Mouse (Mus musculus): Measurements from ENCODE around the gene Dcps. TPM values are rescaled to one million over a fixed set of nuclear protein-coding genes. Genes with fewer than 3 reads are reported as not detected.

Gene Dcps
- polyA plus RNA-seq, 1 experiment from 2014 or later: 43.4 TPM

DNA sequence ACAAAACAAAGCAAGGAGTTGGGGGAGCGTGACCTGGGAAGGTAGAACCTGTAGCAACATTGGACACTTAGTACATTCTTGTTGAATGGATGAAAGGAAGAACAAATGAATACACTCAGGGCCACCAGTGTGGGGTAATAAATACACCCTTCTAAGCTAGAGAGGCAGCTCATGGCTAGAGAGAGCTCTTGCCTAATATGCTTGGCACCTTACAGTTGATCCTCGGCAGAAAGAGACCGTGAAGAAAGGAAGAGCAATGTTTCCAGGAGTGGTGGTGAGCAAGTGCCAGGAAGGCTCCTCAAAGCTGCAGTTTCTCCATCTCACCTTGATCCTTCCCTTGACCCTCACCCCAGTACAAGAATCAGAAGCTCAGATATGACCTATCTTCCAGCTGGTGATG is 47.3 kb downstream of the Dcps start:
- ATAC-seq (ENCODE audit: low read depth): no peak
- peaks cover 26% of the 10 kb centered on the region for H3K4me1 ChIP-seq (ENCODE audit: control insufficient read depth, low read depth, low read length)

DNA sequence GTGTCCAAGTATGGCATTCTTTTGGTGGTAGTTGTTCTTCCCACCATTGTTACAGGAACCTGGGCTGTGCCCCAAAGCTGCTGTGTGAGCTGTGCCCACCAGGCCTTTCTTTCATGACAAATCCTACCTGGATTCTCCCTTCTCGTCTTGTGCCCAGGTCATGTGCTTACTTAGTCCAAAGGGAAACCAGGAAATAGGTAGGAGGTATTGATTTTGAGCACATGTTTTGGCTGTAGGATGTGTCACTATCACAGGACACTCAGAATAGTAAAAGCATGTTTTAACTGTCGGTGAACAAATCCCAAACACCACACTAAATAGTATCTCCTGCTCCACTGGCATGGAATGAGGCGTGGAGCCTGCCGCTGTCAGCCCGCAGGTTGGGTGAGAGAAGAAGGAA is 48.3 kb downstream of the Dcps start:
- Histone ChIP-seq H3K9me3 (replicated peaks; ENCODE audit: control insufficient read depth, low read length) (no peaks in the 10 kb centered on the region), H3K9ac (ENCODE audit: low read depth, low read length) (no peak overlapping the region), H3K27ac (ENCODE audit: low read length) (no peak overlapping the region), H3K4me2 (ENCODE audit: low read depth, low read length) (no peak overlapping the region), H3K27me3 (ENCODE audit: control insufficient read depth, insufficient read depth, low read depth, low read length) (no peaks in the 10 kb centered on the region), H3K36me3 (ENCODE audit: control insufficient read depth, insufficient read depth) (peaks cover 11% of the 10 kb centered on the region; the same call in 1 of the 2 replicates), H3K4me3 (ENCODE audit: low read depth, low read length) (no peak overlapping the region), H3K4me1 (ENCODE audit: control insufficient read depth, low read depth, low read length) (peaks cover 36% of the 10 kb centered on the region)
- ATAC-seq (ENCODE audit: low read depth): no peak
- WGBS (ENCODE audit: insufficient replicate concordance): 87% methylated on average over 5 of the region's 5 CpGs

More for the DNA sequence above, 47.3 kb downstream of the Dcps start:
- Histone ChIP-seq H3K27ac (ENCODE audit: low read length) (no peak overlapping the region), H3K4me2 (ENCODE audit: low read depth, low read length) (no peak overlapping the region), H3K4me3 (ENCODE audit: low read depth, low read length) (no peak overlapping the region), H3K36me3 (ENCODE audit: control insufficient read depth, insufficient read depth) (peaks cover 11% of the 10 kb centered on the region; the same call in 1 of the 2 replicates), H3K27me3 (ENCODE audit: control insufficient read depth, insufficient read depth, low read depth, low read length) (no peaks in the 10 kb centered on the region), H3K9me3 (replicated peaks; ENCODE audit: control insufficient read depth, low read length) (no peaks in the 10 kb centered on the region), H3K9ac (ENCODE audit: low read depth, low read length) (no peak overlapping the region)
- 80% methylated on average over 3 of the region's 3 CpGs for WGBS (ENCODE audit: insufficient replicate concordance)

DNA sequence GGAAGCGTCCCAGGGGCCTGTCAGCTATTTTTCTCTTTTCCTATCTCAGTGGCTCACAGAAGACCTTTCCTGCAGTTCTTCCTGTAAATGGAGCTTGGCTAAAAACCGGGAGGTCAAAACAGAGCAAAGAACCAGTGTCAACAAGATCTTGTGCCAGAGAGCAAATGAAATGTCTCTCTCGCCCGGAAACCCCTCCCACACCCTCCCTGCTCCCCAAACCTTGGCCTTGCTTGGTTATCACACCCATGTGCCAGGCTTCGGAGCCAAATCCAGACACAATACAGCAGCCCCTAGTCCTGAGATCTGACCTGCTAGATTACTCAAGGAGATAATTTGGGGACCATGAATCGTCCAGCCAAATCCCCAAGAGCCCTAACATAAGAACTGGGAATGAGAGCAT is 48.7 kb downstream of the Dcps start:
- Histone ChIP-seq H3K36me3 (ENCODE audit: control insufficient read depth, insufficient read depth) (peaks cover 9% of the 10 kb centered on the region; the same call in 1 of the 2 replicates), H3K4me1 (ENCODE audit: control insufficient read depth, low read depth, low read length) (peaks cover 40% of the 10 kb centered on the region)
- no peak for ATAC-seq (ENCODE audit: low read depth)

DNA sequence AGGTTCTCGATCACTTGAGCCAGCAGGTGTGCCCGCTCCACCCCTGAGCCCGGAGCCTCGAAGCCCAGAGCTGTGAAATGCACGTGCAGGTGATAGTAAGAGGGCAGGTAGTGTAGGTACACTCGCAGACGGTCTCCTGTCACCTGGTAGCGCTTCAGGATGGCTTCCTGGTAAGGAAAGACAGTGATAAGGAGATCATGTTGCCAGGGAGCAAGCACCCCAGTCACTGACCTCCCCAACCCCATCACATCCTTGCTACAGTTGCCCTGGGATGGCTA is 51.2 kb downstream of the Dcps start:
- H3K27me3 ChIP-seq (ENCODE audit: control insufficient read depth, insufficient read depth, low read depth, low read length): no peaks in the 10 kb centered on the region
- H3K4me1 ChIP-seq (ENCODE audit: control insufficient read depth, low read depth, low read length): peaks cover 58% of the 10 kb centered on the region
- 76% methylated on average over 8 of the region's 8 CpGs for WGBS (ENCODE audit: insufficient replicate concordance)
- no peak for ATAC-seq (ENCODE audit: low read depth)
- no peak overlapping the region for H3K9ac ChIP-seq (ENCODE audit: low read depth, low read length)
- peaks cover 8% of the 10 kb centered on the region; the same call in 1 of the 2 replicates for H3K36me3 ChIP-seq (ENCODE audit: control insufficient read depth, insufficient read depth)
- H3K4me2 ChIP-seq (ENCODE audit: low read depth, low read length): no peak overlapping the region
- peak overlapping the region; percentile 89 for H3K27ac ChIP-seq (ENCODE audit: low read length)
- H3K4me3 ChIP-seq (ENCODE audit: low read depth, low read length): no peak overlapping the region
- H3K9me3 ChIP-seq (replicated peaks; ENCODE audit: control insufficient read depth, low read length): no peaks in the 10 kb centered on the region

More for the DNA sequence above, 48.7 kb downstream of the Dcps start:
- H3K9me3 ChIP-seq (replicated peaks; ENCODE audit: control insufficient read depth, low read length): no peaks in the 10 kb centered on the region
- no peak overlapping the region for H3K9ac ChIP-seq (ENCODE audit: low read depth, low read length)
- H3K4me2 ChIP-seq (ENCODE audit: low read depth, low read length): no peak overlapping the region
- H3K27me3 ChIP-seq (ENCODE audit: control insufficient read depth, insufficient read depth, low read depth, low read length): no peaks in the 10 kb centered on the region
- no peak overlapping the region for H3K4me3 ChIP-seq (ENCODE audit: low read depth, low read length)
- WGBS (ENCODE audit: insufficient replicate concordance): 64% methylated on average over 6 of the region's 6 CpGs
- peak overlapping the region; percentile 57 for H3K27ac ChIP-seq (ENCODE audit: low read length)

DNA sequence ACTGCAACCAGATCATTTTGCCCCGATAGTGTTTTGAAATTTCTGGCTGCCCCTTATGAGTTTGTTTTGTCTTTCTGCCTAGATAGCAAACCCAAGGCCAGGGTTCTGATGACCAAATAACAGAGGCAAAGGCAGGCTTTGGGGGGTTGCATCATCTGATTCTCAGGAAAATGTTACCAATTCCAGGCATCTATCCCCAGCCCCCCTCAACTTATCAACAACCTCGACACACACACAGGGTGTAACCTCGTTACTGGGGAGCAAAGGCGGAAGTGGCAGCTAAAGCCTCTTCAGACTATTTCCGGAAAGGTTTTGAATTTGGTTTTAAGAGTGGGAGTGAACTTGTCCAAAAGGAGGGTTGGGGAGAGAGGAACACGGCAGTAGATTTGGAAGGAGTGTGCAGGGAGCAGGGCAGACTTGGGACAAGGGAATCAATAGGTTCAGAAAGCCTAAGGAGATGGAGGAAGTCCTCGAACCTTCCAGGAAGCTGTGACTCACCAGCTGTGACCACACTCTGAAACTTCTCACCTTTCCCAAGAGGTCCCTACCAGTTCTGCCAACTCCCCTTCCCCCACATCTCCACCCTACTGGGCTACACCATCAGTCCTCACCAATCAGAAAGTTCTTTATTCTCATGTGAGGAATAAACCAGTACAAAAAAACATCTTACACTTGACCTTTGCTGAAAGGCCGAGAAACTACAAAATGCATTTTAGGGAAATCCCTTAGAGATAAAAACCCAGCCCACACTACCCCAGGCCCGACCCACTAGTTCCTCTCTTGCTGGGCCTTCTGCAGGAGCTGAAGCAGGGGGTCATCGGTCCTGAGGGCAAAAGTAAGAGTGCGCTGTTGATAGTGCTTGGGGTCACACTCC is 51.8 kb downstream of the Dcps start:
- WGBS (ENCODE audit: insufficient replicate concordance): 21% methylated on average over 11 of the region's 11 CpGs
- Histone ChIP-seq H3K4me1 (ENCODE audit: control insufficient read depth, low read depth, low read length) (peaks cover 64% of the 10 kb centered on the region), H3K9ac (ENCODE audit: low read depth, low read length) (peak overlapping the region; percentile 55), H3K27me3 (ENCODE audit: control insufficient read depth, insufficient read depth, low read depth, low read length) (no peaks in the 10 kb centered on the region), H3K27ac (ENCODE audit: low read length) (peak overlapping the region; percentile 89), H3K4me3 (ENCODE audit: low read depth, low read length) (no peak overlapping the region), H3K36me3 (ENCODE audit: control insufficient read depth, insufficient read depth) (peaks cover 8% of the 10 kb centered on the region; the same call in 1 of the 2 replicates), H3K4me2 (ENCODE audit: low read depth, low read length) (peak overlapping the region; percentile 34), H3K9me3 (replicated peaks; ENCODE audit: control insufficient read depth, low read length) (no peaks in the 10 kb centered on the region)
- peak; percentile 39 for ATAC-seq (ENCODE audit: low read depth)

DNA sequence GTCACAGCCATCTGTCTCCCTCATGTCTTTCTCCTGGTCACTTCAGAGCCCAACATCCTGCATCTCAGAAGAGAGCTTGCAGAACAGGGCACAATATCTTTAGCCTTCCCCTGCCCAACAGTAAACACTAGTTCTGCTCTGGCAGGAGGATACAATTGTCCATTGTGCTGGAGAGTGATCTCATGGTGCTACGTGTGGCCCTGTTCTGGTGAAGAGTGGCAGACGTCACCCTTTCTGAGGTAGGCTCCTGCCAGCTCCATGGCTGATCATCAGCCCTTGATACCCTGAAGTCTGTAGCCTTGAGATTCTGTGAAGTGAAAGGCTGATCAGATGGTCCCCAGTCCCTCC is 52.4 kb downstream of the Dcps start:
- Histone ChIP-seq H3K9ac (ENCODE audit: low read depth, low read length) (peak overlapping the region; percentile 55), H3K9me3 (replicated peaks; ENCODE audit: control insufficient read depth, low read length) (no peaks in the 10 kb centered on the region), H3K4me3 (ENCODE audit: low read depth, low read length) (no peak overlapping the region), H3K4me2 (ENCODE audit: low read depth, low read length) (peak overlapping the region; percentile 34), H3K27ac (ENCODE audit: low read length) (peak overlapping the region; percentile 89), H3K4me1 (ENCODE audit: control insufficient read depth, low read depth, low read length) (peaks cover 66% of the 10 kb centered on the region), H3K36me3 (ENCODE audit: control insufficient read depth, insufficient read depth) (peaks cover 8% of the 10 kb centered on the region; the same call in 1 of the 2 replicates), H3K27me3 (ENCODE audit: control insufficient read depth, insufficient read depth, low read depth, low read length) (no peaks in the 10 kb centered on the region)
- peak; percentile 33 for ATAC-seq (ENCODE audit: low read depth)
- WGBS (ENCODE audit: insufficient replicate concordance): 25% methylated on average over 2 of the region's 2 CpGs

DNA sequence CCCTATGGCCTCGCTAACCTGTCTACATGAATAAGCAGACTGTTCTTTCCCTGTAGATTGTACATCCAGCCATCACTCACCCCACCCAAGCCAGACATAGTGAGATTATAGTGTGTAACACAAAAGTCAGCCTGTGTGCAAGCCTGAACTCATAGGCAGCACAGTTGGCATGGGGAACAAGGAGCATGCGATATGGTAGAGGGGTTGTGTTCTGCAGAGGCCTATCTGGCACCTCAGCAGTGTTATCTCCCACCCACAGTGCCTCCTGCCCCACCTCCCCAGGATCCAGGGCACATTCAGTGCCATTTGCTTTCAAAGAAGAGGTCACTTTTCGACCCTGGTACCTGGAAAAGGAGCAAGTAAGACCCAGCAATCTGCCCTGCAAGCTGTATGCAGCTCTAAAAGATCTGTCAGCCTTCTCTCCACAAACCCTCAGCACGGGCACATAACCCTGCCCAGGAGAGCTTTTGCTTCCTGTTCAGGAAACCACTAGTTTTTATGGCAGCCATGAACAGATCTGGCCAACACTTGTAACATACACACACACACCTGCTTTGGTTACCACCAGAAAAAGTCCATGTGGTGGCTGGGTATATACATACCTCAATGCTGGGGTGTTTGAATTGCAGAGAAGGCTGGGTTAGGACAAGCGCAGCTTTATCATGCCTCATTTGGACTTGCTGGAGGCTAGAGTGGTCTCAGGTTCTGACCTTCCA is 53.2 kb downstream of the Dcps start:
- peak overlapping the region; percentile 89 for H3K27ac ChIP-seq (ENCODE audit: low read length)
- peak; percentile 92 for ATAC-seq (ENCODE audit: low read depth)
- H3K27me3 ChIP-seq (ENCODE audit: control insufficient read depth, insufficient read depth, low read depth, low read length): no peaks in the 10 kb centered on the region
- no peaks in the 10 kb centered on the region for H3K9me3 ChIP-seq (replicated peaks; ENCODE audit: control insufficient read depth, low read length)
- 28% methylated on average over 5 of the region's 5 CpGs for WGBS (ENCODE audit: insufficient replicate concordance)
- H3K4me2 ChIP-seq (ENCODE audit: low read depth, low read length): peak overlapping the region; percentile 34
- H3K36me3 ChIP-seq (ENCODE audit: control insufficient read depth, insufficient read depth): peaks cover 8% of the 10 kb centered on the region; the same call in 1 of the 2 replicates
- H3K4me1 ChIP-seq (ENCODE audit: control insufficient read depth, low read depth, low read length): peaks cover 68% of the 10 kb centered on the region
- H3K9ac ChIP-seq (ENCODE audit: low read depth, low read length): peak overlapping the region; percentile 55
- H3K4me3 ChIP-seq (ENCODE audit: low read depth, low read length): 0 out of 2 replicates have a peak overlapping the region, but pooled peaks have one; percentile 7

DNA sequence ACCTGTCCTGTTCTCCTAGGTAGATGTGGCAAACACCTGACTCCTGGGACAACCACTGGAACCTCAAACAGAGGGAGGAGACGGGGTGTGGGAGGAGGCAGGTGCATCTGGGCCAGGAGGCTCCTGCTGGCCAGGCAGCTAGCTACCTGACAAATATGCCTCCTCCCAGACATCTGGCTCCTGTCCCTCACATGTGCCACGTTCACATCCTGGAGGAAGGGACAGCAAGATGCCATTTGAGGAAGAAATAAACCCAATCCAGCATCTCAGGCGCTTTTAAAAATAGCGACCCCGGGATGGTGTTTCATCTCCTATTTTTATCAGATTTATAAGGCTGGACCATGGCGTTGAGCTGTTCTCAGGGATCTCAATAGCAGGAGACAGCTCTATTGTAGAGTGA is 56.7 kb downstream of the Dcps start, which contains the start of gene St3gal4:
TSS of gene St3gal4 (minus strand) at position 101 of the 400 bp plus-strand sequence.
- Histone ChIP-seq H3K36me3 (ENCODE audit: control insufficient read depth, insufficient read depth) (no peaks in the 10 kb centered on the region), H3K9me3 (replicated peaks; ENCODE audit: control insufficient read depth, low read length) (no peaks in the 10 kb centered on the region), H3K4me3 (ENCODE audit: low read depth, low read length) (peak within 1 kb of the TSS; percentile 86), H3K27ac (ENCODE audit: low read length) (peak within 1 kb of the TSS; percentile 93), H3K4me2 (ENCODE audit: low read depth, low read length) (peak within 1 kb of the TSS; percentile 92), H3K9ac (ENCODE audit: low read depth, low read length) (peak within 1 kb of the TSS; percentile 88), H3K4me1 (ENCODE audit: control insufficient read depth, low read depth, low read length) (peaks cover 71% of the 10 kb centered on the region), H3K27me3 (ENCODE audit: control insufficient read depth, insufficient read depth, low read depth, low read length) (no peaks in the 10 kb centered on the region)
- no peak for ATAC-seq (ENCODE audit: low read depth)
- 73% methylated on average over 6 of the region's 6 CpGs for WGBS (ENCODE audit: insufficient replicate concordance)

DNA sequence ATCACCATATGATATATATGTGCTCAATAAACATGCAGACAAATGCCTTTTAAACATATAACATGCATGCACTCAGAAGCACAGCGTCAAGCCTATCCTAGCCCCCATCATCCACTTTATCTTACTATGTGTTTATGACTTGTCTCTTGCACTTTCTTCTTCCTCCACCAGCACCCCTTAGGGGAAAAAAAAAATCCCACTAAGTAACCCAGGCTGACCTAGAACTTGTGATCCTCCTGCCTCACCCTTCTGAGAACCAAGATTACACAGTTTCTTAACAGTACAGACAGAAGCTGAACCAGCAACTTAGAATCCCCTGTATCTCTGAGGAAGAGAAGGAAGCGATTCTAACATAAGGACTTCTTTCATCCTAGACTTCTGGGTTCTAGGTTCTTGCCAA is 57.3 kb downstream of the Dcps start:
- Histone ChIP-seq H3K9me3 (replicated peaks; ENCODE audit: control insufficient read depth, low read length) (no peaks in the 10 kb centered on the region), H3K27ac (ENCODE audit: low read length) (peak overlapping the region; percentile 56), H3K36me3 (ENCODE audit: control insufficient read depth, insufficient read depth) (no peaks in the 10 kb centered on the region), H3K4me1 (ENCODE audit: control insufficient read depth, low read depth, low read length) (peaks cover 71% of the 10 kb centered on the region), H3K4me2 (ENCODE audit: low read depth, low read length) (peak overlapping the region; percentile 92), H3K27me3 (ENCODE audit: control insufficient read depth, insufficient read depth, low read depth, low read length) (no peaks in the 10 kb centered on the region), H3K4me3 (ENCODE audit: low read depth, low read length) (peak overlapping the region; percentile 86), H3K9ac (ENCODE audit: low read depth, low read length) (peak overlapping the region; percentile 88)
- ATAC-seq (ENCODE audit: low read depth): no peak
- WGBS (ENCODE audit: insufficient replicate concordance): 38% methylated on average over 2 of the region's 2 CpGs

Data from liver, embryonic 16.5 days (tissue).